ENCODE assay signal across 22 mouse cellular contexts in genomic region chr7:50050144-50050543, GRCm38 (mm10).
"Had no signal": no experiment of that assay in that cellular context is flagged by ENCODE, and none has a peak within 500 bp of the region (broad histone marks: within the 10 kb centered on the region; RNA-seq: fewer than 3 reads in every experiment).

No protein-coding gene starts in this region.

- H3K36me3 ChIP-seq: heart, embryonic 10.5 days; heart, embryonic 12.5 days; intestine, embryonic 15.5 days; limb, embryonic 10.5 days; limb, embryonic 12.5 days had no signal

- H3K9me3 ChIP-seq: heart, embryonic 10.5 days; heart, embryonic 12.5 days; intestine, embryonic 15.5 days; limb, embryonic 10.5 days; limb, embryonic 12.5 days had no signal

- H3K27ac ChIP-seq: gastrocnemius, adult 2 months; heart, embryonic 10.5 days; intestine, embryonic 15.5 days; layer of hippocampus, adult 2 months; left cerebral cortex, adult 2 months; limb, embryonic 10.5 days; limb, embryonic 12.5 days had no signal

- H3K4me3 ChIP-seq: gastrocnemius, adult 2 months; heart, embryonic 10.5 days; heart, embryonic 12.5 days; intestine, embryonic 15.5 days; layer of hippocampus, adult 2 months; left cerebral cortex, adult 2 months; limb, embryonic 10.5 days; limb, embryonic 12.5 days had no signal

- DNase-seq: gastrocnemius, adult 2 months; gastrocnemius, postnatal 10 days; gastrocnemius, postnatal 25 days; heart, adult 18-20 months; heart, postnatal 10 days; heart, postnatal 4 days; kidney, adult 18-20 months; kidney, adult 8-10 months; kidney, postnatal 10 days; kidney, postnatal 25 days; kidney, postnatal 4 days; liver had no signal

- ATAC-seq: inflammation-experienced regulatory T-cells, adult 6 months; intestine, embryonic 15.5 days; intestine, postnatal 0 days had no signal

- H3K27me3 ChIP-seq: heart, embryonic 12.5 days; intestine, embryonic 15.5 days; limb, embryonic 12.5 days had no signal

- H3K4me1 ChIP-seq: heart, embryonic 10.5 days; heart, embryonic 12.5 days; intestine, embryonic 15.5 days; limb, embryonic 10.5 days; limb, embryonic 12.5 days had no signal

- H3K4me2 ChIP-seq: heart, embryonic 12.5 days; intestine, embryonic 15.5 days; limb, embryonic 12.5 days; liver, embryonic 11.5 days had no signal

- H3K9ac ChIP-seq: heart, embryonic 12.5 days; intestine, embryonic 15.5 days; limb, embryonic 12.5 days had no signal
